Mouse (Mus musculus) cortical plate, adult 2 months (tissue): ENCODE results near the gene Pde12.

ENCODE experiments used
- CTCF ChIP-seq: fragments of 200-500 bp; IDR thresholded peaks from 2 replicates; pipeline ENCODE4 v1.5.1; 2011; ENCODE audit warnings: mild to moderate bottlenecking, control low read depth, low read length; ENCODE audit not compliant: insufficient read depth; ENCODE audit errors: extremely low read depth
- POLR2A ChIP-seq: fragments of 200-500 bp; IDR thresholded peaks from 2 replicates; pipeline ENCODE4 v1.6.1; 2011; ENCODE audit warnings: mild to moderate bottlenecking, low read length, control low read depth; ENCODE audit not compliant: insufficient read depth; ENCODE audit errors: extremely low read depth

DNA sequence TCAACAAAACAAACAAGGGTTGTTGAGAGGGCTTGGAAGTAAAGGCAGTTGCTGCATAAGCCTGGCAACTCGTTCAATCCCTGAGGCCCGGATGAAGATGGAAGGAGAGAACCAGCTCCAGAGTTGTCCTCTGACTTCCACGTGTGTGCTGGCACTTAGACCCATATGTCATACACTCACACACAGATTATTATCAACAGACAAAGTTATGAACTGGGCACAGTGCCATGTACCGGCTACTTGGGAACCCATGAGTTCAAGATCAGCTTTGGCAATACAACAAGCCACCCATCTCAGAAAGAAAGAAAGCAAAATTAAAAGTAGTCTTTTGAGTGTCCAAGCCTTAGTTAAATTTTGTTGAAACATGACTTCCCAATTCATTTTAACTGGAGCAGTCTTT, 44.4 kb downstream of the Pde12 start:
- TF ChIP-seq CTCF = no peak
- no peak for TF ChIP-seq POLR2A
